ENCODE assay signal across 9 mouse cellular contexts in the genomic region with DNA sequence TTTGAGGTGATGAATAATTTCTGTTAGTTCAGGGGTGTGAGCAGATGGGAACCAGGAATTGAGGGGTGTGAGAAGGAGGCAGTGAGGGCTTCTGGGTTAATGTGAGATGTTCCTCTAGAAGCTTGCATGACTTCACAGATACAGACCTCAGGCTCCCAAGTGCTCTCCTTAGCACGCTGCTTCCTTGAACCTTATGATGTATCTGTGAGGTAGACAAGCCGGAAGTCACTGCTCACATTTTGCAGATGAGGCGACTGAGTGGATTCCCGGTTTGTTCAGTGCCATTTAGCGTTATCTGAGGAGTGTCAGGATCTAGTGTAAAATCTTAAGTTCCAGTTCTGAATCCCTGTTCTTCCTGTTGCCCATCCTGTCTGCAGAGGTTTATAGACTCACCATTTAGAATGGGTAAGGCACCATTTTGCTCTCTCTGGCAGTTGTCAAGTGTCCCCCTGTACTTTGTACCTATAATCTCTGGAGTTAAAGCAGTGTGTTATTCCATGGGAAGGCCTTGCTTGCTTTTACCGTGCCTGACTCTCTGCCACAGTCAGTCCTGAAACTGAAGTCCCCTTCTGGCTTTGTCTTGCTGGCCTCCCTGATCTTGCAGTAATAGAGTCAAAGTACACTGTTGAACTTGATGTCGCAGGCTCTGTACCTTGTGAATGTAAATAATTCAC. TPM values are rescaled to one million over a fixed set of nuclear protein-coding genes. Genes with fewer than 3 reads are reported as not detected.
DNase-seq lines count a peak whose midpoint lies in the region; ATAC-seq and TF ChIP-seq lines count a peak whose summit lies in the region.
"Had no signal": no experiment of that assay in that cellular context is flagged by ENCODE, and none has a peak within 500 bp of the region (broad histone marks: within the 10 kb centered on the region; RNA-seq: fewer than 3 reads in every experiment).

No protein-coding gene starts in this region.

- H3K9me3 ChIP-seq in heart, embryonic 13.5 days = no peaks in the 10 kb centered on the region
- H3K9me3 ChIP-seq in hindbrain, embryonic 15.5 days = no peaks in the 10 kb centered on the region
- no peaks in the 10 kb centered on the region for H3K9me3 ChIP-seq in midbrain, embryonic 14.5 days (ENCODE audit: control insufficient read depth, low read length)

- no peaks in the 10 kb centered on the region; the same call in 1 of the 2 replicates for H3K27me3 ChIP-seq in heart, embryonic 13.5 days (replicated peaks)
- no peaks in the 10 kb centered on the region for H3K27me3 ChIP-seq in hindbrain, embryonic 15.5 days
- no peaks in the 10 kb centered on the region for H3K27me3 ChIP-seq in midbrain, embryonic 14.5 days (ENCODE audit: control insufficient read depth, insufficient read depth, low read length)

- ATAC-seq in heart, embryonic 13.5 days (ENCODE audit: extremely low read depth, insufficient number of reproducible peaks, low FRiP score, low TSS enrichment) = no peak
- no peak for ATAC-seq in hindbrain, embryonic 15.5 days (ENCODE audit: low FRiP score, low read depth)
- no peak for ATAC-seq in midbrain, embryonic 14.5 days (ENCODE audit: low FRiP score, low TSS enrichment)

- H3K36me3 ChIP-seq in heart, embryonic 13.5 days = no peaks in the 10 kb centered on the region
- no peaks in the 10 kb centered on the region for H3K36me3 ChIP-seq in hindbrain, embryonic 15.5 days
- H3K36me3 ChIP-seq in midbrain, embryonic 14.5 days (ENCODE audit: control insufficient read depth, insufficient read depth, low read length) = no peaks in the 10 kb centered on the region

- H3K27ac ChIP-seq in heart, embryonic 13.5 days (replicated peaks) = 0 out of 2 replicates have a peak overlapping the region, but pooled peaks have one; percentile 12
- no peak overlapping the region for H3K27ac ChIP-seq in hindbrain, embryonic 15.5 days (replicated peaks)
- no peak overlapping the region for H3K27ac ChIP-seq in midbrain, embryonic 14.5 days (replicated peaks; ENCODE audit: low read depth, low read length)

- peaks cover 56% of the 10 kb centered on the region for H3K4me1 ChIP-seq in heart, embryonic 13.5 days
- peaks cover 48% of the 10 kb centered on the region for H3K4me1 ChIP-seq in hindbrain, embryonic 15.5 days (replicated peaks)
- H3K4me1 ChIP-seq in midbrain, embryonic 14.5 days (ENCODE audit: control insufficient read depth, insufficient read depth, low read length) = peaks cover 41% of the 10 kb centered on the region

- peak overlapping the region; percentile 66 for H3K4me3 ChIP-seq in heart, embryonic 13.5 days
- peak overlapping the region; percentile 80 for H3K4me3 ChIP-seq in hindbrain, embryonic 15.5 days
- H3K4me3 ChIP-seq in midbrain, embryonic 14.5 days (replicated peaks; ENCODE audit: low read depth, low read length) = peak overlapping the region; percentile 82

- H3K4me2 ChIP-seq in heart, embryonic 13.5 days = peak overlapping the region; percentile 95
- peak overlapping the region; percentile 93 for H3K4me2 ChIP-seq in hindbrain, embryonic 15.5 days
- H3K4me2 ChIP-seq in midbrain, embryonic 14.5 days (ENCODE audit: low read length) = peak overlapping the region; percentile 99

- H3K9ac ChIP-seq in heart, embryonic 13.5 days = peak overlapping the region; percentile 66
- H3K9ac ChIP-seq in hindbrain, embryonic 15.5 days = peak overlapping the region; percentile 84; the same call in 1 of the 2 replicates
- peak overlapping the region; percentile 50 for H3K9ac ChIP-seq in midbrain, embryonic 14.5 days (replicated peaks; ENCODE audit: low read length)

- no peak for TF ChIP-seq CTCF in brain, embryonic 14.5 days (IDR thresholded peaks at IDR 0.05; ENCODE audit: borderline replicate concordance, extremely low read depth, insufficient read depth, insufficient read length)

- TF ChIP-seq POLR2A in brain, embryonic 14.5 days (IDR thresholded peaks at IDR 0.05; ENCODE audit: borderline replicate concordance, extremely low read depth, insufficient read depth, insufficient read length, poor library complexity, severe bottlenecking) = no peak

- DNase-seq in heart, adult 9 months (ENCODE audit: low spot score in 2 of 2) = no peak
- peak; percentile 37 for DNase-seq in brain, embryonic 14.5 days (ENCODE audit: low read depth)
- no peak for DNase-seq in midbrain, embryonic 14.5 days
- no peak for DNase-seq in thymus, postnatal 36 days
- no peak for DNase-seq in cerebellum, adult 11-12 months
- DNase-seq in left cerebral cortex, adult 9 months (ENCODE audit: low spot score in 2 of 2) = no peak
- DNase-seq: layer of hippocampus, postnatal 36 days had no signal

- WGBS in heart, embryonic 13.5 days = 46% methylated on average over 7 of the region's 7 CpGs
- 46% methylated on average over 7 of the region's 7 CpGs for WGBS in hindbrain, embryonic 15.5 days
- WGBS in midbrain, embryonic 14.5 days = 61% methylated on average over 7 of the region's 7 CpGs

RNA-seq across cellular contexts. Expression of gene Arhgef11, which starts 3.0 kb away (rescaled TPM):
- 7.7 and 8.3 TPM in 2 replicates for polyA plus RNA-seq in heart, embryonic 13.5 days (2015; fragmentation: Nextera tagmentation; extraction: Ambion mirVana)
- 40.4 and 44.5 TPM in 2 replicates for polyA plus RNA-seq in brain, embryonic 14.5 days (2012; rRNA removed)
- polyA plus RNA-seq in hindbrain, embryonic 15.5 days (2015; fragmentation: Nextera tagmentation; extraction: Ambion mirVana) = 22.0 and 23.7 TPM in 2 replicates
- 22.8 and 30.6 TPM in 2 replicates for polyA plus RNA-seq in midbrain, embryonic 14.5 days (2014; fragmentation: Nextera tagmentation; extraction: Ambion mirVana)
